Mouse (Mus musculus): ENCODE data around the gene 1700010I14Rik.

DNA sequence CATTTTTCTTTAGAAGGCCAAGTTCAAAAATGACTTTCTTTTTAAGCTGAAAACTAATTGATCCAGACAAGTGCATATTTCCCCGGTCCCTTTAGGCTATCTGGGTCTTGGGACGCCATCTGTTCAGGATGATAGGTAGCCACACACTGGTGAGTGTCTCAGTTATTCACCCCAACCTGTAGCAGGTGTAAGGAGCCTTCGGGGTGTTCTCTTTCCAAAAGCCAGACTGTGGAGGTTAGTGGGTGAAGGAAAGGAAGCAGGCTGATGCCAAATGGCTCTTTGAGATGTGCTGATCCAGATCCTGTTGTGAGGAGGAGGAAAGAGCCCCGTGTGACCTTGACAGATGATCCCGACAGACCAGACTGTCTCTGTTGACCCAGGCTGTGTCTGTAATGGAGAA, 14.8 kb upstream of the 1700010I14Rik start:
- TF ChIP-seq CTCF (IDR thresholded peaks at IDR 0.05; ENCODE audit: borderline replicate concordance, insufficient read depth, low read depth, low read length) (no peak), POLR2A (IDR thresholded peaks at IDR 0.05; ENCODE audit: borderline replicate concordance, insufficient read depth, low read length) (no peak)

Data from cerebellum, adult 2 months (tissue).